Mouse (Mus musculus) embryo, embryonic 11.5 days (tissue): Measurements from ENCODE around the gene Osbpl8.
"Not testable (repeated sequence)": the region's sequence is repeated elsewhere in the genome, so short reads cannot be mapped to it uniquely, and the experiment has no call there.

Experiments
- DNase-seq: peaks from one replicate; pipeline ENCODE4 v3.0.0-alpha.2; 2012; ENCODE audit warnings: low read depth, low spot score

Osbpl8 gene

DNA sequence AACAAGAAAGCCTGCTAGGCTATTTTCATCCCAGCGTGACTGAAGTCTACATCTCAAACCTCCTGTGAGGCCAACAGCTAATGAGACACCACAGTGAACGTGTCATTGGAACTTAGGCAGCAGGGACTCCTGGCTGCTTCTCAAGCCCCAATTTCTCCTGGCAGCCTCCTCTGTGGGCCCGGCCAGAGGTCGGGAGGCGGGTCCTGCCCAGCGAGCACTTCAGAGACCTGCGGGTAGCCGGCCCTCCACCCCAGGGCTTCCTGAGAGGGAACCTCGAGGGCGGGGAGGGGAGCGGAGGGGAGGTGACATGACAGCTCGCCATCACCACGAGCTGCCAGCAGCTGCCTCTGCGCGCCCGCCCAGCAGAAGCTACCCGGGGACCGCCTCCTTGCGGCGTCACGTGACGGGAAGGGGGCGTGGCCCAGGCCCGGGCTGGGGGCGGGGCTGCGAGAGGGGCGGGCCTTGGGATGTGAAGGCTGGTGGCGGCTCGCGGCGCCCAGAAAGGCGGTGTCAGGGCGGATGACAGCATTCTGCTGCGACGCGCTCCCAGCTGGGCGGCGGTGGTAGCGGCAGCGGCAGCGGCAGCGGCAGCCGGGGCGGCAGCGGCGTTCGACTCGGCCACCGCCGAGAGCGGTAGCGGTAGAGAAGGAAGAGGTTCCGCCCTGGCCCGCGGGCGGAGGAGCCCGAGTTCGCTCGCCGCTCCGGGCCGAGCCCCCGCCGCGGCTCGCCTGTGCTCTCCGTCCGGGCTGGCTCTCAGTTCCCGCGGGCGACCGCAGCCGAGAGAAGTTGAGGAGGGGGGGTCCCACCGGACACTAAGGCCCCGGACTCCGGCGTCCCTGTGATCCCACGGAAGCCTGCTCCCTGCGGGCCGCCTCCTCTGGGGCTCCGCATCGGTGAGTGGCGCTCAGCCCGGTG, at the start of gene Osbpl8:
Osbpl8 (plus strand) TSS at position 449 of the 915 bp plus-strand sequence.
- DNase-seq = peak; percentile 92

DNA sequence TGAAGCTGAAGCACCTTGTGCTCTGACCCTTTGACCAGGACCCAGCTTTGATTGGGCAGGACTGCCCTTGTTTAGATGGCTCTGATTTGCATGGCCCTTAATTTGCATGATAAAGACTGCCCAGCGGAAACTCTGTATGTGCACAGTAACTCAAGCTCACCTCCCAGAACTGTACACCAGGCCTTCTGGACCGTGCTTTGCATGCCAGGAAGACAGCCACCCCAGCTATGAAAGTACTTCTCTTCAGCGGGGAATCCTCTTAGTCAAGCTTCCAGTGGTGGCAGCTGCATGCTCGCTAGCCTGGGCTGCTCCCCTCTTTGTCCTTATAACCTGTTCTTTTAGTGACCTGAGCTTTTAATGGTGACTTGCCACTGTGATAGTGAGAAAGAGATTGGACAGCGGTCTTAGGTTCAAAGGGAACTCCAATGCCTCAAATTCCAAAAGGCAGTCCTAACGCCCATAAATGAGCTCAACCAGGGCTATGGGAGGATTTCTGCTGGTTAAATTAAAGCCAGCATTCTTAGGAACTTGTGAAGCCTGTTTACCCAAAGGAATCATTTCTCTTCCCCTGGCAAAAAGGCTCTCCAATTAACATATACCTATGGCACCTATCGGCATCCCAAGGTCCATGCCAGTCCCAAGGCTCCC, 47.2 kb upstream of the Osbpl8 start:
- DNase-seq = no peak

DNA sequence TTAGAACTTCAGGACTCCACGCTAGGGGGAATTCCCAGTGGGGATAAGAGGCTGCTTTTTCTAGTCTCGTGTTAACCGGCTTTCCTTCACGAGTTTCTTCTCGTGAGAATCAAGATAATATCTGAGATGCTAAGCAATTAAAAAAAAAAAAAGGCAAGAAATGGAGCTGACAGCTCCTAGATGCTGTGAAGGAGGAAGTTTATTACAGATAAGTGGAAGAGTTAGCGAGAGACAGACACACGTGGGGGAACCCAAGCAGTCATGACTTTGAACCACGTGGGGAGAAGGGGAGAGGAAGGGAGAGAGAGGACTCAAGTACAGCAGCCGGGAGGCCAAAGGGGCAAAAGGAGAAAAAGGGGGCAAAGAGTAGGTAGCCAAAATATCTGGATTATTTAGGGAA, 46.3 kb upstream of the Osbpl8 start:
- DNase-seq = no peak

DNA sequence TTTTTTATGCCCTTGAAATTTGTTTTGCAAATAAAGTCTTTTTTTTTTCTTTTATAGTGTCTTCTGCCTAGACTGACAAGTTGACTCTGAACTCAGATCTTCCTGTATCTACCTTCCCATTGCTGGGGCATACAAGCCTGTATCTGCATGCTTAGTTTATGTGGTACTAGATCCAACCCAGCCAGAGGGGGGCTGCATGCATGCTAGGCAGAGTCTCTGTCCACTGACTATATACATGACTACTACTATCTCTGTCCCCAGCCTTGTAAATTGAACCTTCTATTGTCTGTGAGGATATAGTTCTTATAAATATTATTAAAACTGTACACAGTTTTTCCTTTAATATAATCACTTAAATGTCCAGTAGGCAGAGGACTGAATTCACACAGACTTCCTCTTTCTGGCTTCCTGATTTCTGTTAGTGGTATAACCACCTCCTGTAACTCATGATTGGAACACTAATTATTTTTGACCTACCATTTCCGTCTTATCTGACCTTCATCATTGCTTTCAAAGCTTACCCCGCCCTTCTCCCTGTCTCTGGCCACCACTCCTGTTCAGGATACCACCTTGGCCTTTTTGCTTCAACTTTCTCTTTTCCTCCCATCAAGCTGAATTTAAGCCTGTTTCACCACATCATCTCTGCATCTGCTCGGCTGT, 45.4 kb upstream of the Osbpl8 start:
- DNase-seq = no peak

DNA sequence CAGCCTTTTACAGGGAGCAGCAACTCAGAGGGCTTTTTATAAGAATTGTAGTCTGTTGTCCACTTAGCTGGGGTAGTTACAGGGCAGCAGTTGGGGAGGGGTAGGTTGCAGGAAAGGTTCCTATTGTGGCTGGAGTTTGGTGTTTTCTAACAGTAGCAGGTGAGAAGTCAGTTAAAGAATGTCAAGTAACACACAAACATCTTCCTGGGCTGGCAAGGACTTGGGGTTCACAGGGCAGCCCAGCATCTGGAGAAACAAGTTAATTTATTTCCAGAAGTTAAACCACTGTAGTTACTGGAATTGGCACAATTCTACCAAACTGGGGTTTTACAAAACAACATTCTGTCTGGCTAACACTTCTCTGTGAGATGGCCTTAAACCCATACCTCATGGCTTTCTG, 44.8 kb upstream of the Osbpl8 start:
- no peak for DNase-seq

DNA sequence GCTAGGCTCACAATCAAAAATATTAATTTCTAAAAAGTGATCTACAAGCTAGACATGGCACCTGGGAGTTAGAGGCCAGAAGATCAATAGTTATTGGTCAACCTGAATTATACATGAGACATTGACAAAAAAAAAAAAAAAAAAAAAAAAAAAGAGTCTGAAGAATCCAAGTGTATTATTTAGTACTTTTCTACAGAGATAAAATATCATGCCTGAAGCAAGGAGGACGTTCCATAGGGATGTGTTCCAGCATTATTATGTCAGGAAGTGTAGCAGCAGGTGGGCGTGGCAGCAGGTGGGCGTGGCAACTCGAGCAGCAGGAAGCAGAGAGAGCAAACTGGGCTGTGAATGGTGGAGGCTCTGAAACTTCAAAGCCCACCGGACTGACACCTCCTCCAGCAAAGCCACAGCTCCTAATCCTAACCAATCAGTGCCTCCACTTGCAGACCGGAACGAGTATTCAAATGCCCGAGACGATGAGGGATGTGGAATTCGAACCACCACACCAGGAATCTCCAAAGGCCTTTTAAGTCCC, 41.6 kb upstream of the Osbpl8 start:
- no peak for DNase-seq

DNA sequence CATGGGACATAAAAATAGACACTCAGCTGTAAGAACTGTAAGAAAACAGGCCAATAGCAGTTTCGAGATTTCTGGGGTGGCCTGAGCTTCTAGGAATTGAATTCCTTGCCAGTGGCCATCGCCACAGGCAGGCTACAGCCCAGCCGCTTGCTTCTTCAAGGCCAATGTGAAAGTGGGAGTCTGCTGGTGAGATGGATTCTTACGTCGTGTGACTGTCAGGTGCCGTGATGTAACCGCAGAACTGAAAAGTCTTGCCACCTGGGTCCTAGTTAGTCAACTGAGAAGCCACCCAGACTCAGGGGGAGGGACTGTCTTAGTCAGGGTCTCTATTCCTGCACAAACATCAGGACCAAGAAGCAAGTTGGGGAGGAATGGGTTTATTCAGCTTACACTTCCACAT, 40.4 kb upstream of the Osbpl8 start:
- no peak for DNase-seq

DNA sequence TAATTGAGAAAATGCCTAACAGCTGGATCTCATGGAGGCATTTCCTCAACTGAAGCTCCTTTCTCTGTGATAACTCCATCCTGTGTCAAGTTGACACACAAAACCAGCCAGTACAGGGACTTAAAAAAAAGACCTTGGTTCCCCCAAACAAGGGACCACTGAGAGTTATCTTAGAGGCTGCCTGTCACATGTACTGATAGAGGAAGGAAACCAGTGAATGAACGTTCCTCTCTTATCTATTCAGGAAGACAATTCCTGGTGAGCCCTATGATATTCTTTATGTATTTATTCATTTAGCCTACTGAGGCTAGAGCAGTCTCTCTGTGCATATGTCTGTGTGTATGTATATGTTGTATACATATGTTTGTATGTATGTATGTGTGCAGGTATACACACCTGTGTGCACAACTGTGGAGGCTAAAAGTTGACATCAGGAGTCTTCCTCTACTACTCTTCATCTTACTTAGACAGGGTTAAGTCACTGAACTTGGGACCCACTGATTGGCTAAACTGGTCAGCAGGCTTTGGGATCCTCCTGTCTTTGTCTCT, 39.7 kb upstream of the Osbpl8 start:
- no peak for DNase-seq

DNA sequence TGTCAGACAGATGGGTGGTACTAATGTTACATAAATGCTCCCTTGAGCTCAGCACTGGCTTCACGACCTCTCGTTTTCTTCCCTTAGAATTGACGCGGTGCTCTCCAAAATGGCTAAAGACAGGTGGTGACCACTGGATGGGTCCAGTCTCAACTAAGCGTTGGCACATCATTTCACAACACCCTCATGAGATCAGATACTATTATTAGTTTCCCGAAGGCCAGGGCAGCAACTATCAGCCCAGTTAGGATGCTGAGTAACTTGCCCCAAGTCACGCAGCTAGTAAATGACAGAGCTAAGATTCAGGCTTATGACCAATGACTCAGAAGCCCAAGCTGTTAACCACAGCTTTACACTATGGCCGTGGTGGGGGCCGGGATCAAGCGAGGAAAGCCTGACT, 37.2 kb upstream of the Osbpl8 start:
- DNase-seq = no peak

GRCm38 (mm10) chr10:111128493-111128892, 36.1 kb upstream of the Osbpl8 start:
- no peak for DNase-seq

DNA sequence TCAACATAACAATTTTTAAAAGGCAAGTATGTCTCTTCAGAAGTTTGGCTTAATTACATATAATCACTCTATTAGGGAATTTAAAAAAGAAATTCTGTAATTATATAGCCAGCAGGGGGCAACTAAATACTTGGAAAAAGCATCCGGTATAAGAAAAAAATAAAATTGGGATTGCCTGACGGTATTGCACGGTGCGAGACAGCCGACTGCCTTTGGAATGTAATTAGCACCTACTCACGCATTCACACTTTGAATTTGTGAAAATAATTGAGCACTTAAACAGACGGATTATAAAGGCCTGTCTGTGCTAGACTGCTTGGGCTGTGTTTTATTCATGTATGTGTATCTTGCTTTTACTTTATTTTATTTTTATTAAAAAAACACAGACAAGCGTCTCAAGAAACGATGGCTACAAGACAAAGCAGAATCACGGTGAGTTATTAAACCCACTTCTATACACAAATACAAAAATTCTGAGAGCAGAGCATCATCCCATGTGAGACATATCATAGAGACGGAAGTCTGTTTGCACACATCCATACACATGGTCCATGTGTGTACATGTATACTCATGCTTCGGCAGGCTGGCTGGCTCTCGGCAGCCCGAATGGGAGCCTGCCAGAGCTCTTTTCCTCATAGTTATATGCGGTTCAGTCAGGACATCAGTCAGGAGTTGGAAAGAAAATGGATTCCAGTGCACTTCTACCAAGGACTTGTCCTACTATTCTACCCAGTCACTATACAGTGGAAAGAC, 34.5 kb upstream of the Osbpl8 start:
- no peak for DNase-seq

DNA sequence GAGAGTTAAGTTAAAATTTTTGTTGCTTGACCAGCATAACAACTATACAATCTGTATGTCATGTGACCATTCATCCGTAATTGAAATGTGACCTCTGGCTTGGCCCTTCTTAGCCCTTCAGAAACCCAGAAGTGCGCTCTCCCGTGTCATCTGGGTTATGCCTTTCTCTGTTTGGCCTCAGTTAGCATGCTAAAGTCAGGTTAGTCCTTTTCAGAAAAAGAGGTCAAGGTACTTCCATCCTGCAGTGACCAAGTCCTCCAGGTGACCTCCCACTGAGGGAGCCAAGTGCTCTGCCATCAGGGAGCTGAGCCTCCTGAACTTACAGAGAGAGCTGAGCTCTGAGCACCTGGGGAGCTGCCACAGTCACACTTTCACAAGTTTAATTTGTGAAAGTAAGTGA, 33.7 kb upstream of the Osbpl8 start:
- no peak for DNase-seq

DNA sequence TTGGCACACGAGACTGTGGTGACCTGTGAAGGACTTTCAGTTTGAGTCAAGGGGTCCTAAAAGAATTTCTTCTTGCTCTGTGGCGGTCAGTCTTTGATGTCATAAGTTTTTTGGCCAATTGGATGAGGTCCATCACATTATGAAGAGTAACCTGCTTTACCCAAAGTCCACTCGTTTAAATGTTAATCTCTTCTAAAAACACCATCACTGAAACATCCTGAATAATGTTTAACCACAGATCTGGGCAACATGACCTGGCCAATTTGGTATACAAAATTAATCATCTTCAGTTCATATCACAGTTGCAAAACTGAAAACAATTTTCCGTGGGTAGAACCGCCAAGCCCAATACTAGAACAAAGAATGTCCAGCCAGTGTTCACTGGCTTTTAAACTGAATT, 31.3 kb upstream of the Osbpl8 start:
- DNase-seq = no peak

GRCm38 (mm10) chr10:111133936-111134335, 30.6 kb upstream of the Osbpl8 start:
- no peak for DNase-seq

DNA sequence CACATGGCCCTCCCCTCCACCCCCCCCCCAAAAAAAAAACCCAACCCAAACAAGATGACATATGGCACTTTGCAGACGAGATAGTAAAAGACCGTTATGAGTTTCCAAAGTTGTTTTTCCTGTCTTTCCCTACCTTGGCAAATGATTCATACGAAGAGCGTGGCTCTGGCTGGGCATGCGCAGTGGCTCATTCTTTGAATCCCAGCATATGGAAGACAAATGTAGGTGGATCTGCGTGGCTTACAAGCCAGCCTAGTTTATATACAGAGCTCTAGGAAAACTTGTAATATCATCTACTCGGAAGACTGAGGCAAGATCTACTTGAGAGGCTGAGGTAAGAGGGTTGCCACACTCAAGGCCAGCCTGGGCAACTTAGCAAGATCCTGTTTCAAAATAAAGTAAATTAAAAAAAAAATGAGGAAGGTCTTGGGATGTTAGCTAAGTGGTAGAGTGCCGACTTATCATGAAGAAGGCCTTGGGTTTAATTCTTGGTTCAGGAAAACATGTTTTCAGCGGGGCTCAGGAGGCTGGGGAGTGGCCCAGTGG, 30.1 kb upstream of the Osbpl8 start:
- no peak for DNase-seq

GRCm38 (mm10) chr10:111136306-111136705, 28.2 kb upstream of the Osbpl8 start:
- not testable (repeated sequence) for DNase-seq

DNA sequence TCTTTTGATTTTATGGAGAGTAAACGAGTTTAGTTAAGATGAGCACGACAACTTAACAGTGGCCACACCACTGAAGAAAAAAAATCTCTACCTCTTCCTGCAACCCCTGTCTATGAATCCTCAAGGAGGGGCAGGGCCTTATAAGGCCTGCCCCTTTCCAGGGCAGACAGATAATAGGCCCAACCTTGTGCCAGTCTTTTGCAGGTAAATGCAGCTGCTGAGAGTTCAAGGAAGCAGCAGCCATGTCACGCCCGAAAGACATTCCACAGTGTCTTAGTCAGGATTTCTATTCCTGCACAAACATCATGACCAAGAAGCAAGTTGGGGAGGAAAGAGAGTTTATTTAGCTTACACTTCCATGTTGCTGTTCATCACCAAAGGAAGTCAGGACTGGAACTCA, 26.6 kb upstream of the Osbpl8 start:
- DNase-seq = no peak

- no peak for DNase-seq
Measured at GRCm38 (mm10) chr10:111139170-111139569, 25.4 kb upstream of the Osbpl8 start.

- no peak for DNase-seq
Measured at GRCm38 (mm10) chr10:111139881-111140280, 24.7 kb upstream of the Osbpl8 start.

GRCm38 (mm10) chr10:111144371-111144959, 20.1 kb upstream of the Osbpl8 start:
- no peak for DNase-seq

- DNase-seq = no peak
Measured at GRCm38 (mm10) chr10:111149761-111150160, 14.8 kb upstream of the Osbpl8 start.
